Mouse (Mus musculus): ENCODE data around the gene Slc51a. TPM values are rescaled to one million over a fixed set of nuclear protein-coding genes. Genes with fewer than 3 reads are reported as not detected.

Gene Slc51a
- polyA plus RNA-seq, 1 experiment from 2014 or later, result 46.0 TPM

DNA sequence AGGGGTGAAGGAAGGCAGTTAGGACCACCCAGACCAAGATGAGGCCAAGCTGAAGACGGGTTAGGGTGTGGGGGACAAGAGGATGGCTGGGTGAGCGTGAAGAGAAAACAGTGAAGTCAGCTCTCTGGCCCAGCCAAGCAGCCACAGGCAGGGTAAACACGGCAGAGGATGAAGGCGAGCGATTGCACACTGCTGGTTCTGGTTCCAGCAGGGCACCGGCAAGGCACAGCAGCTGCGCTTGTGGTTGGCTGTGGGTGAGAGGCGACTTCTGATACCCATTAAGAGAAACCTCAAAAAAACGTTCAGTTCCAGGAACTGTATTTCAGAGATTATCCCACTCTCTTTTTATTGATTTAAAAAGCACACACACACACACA is 32.7 kb upstream of the Slc51a start:
- no peak for DNase-seq (ENCODE audit: low spot score)
- ATAC-seq (replicated peaks; ENCODE audit: low FRiP score, low TSS enrichment, low read depth), result no peak
- H3K36me3 ChIP-seq (ENCODE audit: control insufficient read depth, insufficient read depth, low read length), result no peaks in the 10 kb centered on the region
- no peaks in the 10 kb centered on the region for H3K27me3 ChIP-seq (replicated peaks; ENCODE audit: control insufficient read depth, insufficient read depth, low read length)
- H3K4me1 ChIP-seq (replicated peaks; ENCODE audit: control insufficient read depth, insufficient read depth, low read length), result peaks cover 15% of the 10 kb centered on the region
- H3K4me2 ChIP-seq (ENCODE audit: low read length), result no peak overlapping the region
- H3K9me3 ChIP-seq (ENCODE audit: control insufficient read depth, low read length), result no peaks in the 10 kb centered on the region
- H3K9ac ChIP-seq (ENCODE audit: low read length), result no peak overlapping the region
- 54% methylated on average over 9 of the region's 9 CpGs for WGBS
- no peak overlapping the region for H3K4me3 ChIP-seq (ENCODE audit: low read depth, low read length)
- no peak overlapping the region for H3K27ac ChIP-seq (ENCODE audit: low read depth)

DNA sequence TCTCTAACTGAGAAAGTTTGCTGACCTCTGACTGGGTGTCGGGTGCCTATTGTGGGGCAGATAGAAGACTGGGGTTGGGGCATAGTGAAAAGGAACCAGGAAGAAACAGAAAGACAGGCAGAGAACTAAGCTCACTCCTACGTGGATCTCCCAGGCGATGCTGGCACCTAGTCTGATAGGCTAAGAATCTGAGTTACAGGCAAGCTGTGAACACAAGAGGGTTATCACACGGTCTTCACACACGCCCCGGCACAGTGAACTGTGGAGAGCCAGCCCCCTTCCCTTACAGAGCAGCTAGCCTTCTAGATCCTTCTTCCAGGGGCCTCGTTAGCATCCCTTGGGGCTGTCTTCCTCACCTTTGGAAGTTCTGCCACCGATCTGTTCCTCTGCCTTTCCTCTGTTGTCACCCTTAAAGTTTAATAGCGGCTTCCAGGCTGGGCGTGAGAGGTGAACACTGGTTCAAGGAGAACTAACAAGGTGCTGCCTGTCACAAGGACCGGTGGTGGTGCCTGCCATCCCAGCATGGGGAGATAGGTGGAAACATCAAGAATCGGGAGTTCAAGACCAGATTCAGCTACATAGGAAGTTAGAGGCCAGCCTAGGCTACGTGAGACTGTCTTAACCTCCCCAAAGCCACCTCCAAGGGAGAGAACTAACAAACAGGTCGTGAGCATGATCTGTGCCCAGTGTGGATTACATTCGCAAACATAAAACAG is 32.1 kb upstream of the Slc51a start:
- H3K36me3 ChIP-seq (ENCODE audit: control insufficient read depth, insufficient read depth, low read length), result no peaks in the 10 kb centered on the region
- H3K4me1 ChIP-seq (replicated peaks; ENCODE audit: control insufficient read depth, insufficient read depth, low read length), result peaks cover 15% of the 10 kb centered on the region
- DNase-seq (ENCODE audit: low spot score) (no peak), ATAC-seq (replicated peaks; ENCODE audit: low FRiP score, low TSS enrichment, low read depth) (no peak)
- H3K4me2 ChIP-seq (ENCODE audit: low read length), result no peak overlapping the region
- no peak overlapping the region for H3K27ac ChIP-seq (ENCODE audit: low read depth)
- H3K4me3 ChIP-seq (ENCODE audit: low read depth, low read length), result no peak overlapping the region
- H3K27me3 ChIP-seq (replicated peaks; ENCODE audit: control insufficient read depth, insufficient read depth, low read length), result no peaks in the 10 kb centered on the region
- no peaks in the 10 kb centered on the region for H3K9me3 ChIP-seq (ENCODE audit: control insufficient read depth, low read length)
- 79% methylated on average over 15 of the region's 15 CpGs for WGBS
- H3K9ac ChIP-seq (ENCODE audit: low read length), result no peak overlapping the region

DNA sequence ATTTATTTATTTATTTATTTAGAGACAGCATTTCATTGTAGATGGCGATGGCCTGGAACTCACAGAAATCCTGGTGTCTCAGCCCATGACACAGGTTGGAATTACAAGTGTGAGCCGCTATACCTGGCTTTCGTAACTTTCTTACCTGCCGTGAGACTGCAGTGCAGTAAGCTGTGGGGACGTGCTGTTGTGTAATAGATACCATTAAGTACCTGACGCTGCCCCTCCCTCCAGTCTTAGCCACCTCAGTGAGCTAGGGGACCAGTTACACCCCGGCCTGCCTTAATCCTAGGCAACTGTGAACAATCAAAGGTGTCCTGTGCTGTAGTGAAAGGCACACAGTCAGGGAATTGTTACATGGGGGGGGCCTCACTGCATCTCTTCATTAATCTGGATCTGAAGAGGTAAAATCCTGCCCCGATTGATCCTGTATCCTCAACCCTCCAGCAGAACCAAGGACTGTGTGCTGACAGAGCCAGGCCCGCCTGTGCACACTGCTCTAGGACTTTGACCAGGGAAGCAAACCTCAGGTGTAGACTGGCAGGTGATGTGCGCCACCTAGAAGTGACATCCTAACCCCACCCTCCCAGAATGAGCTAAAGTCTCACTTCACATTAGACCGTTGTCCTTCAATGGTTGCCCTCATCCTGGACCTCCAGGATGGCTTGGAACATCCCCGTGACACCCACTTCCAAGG is 30.3 kb upstream of the Slc51a start:
- ATAC-seq (replicated peaks; ENCODE audit: low FRiP score, low TSS enrichment, low read depth) (no peak), DNase-seq (ENCODE audit: low spot score) (no peak)
- WGBS, result 83% methylated on average over 12 of the region's 12 CpGs
- no peak overlapping the region for H3K4me2 ChIP-seq (ENCODE audit: low read length)
- H3K27me3 ChIP-seq (replicated peaks; ENCODE audit: control insufficient read depth, insufficient read depth, low read length), result no peaks in the 10 kb centered on the region
- H3K9ac ChIP-seq (ENCODE audit: low read length), result no peak overlapping the region
- H3K36me3 ChIP-seq (ENCODE audit: control insufficient read depth, insufficient read depth, low read length), result no peaks in the 10 kb centered on the region
- H3K4me1 ChIP-seq (replicated peaks; ENCODE audit: control insufficient read depth, insufficient read depth, low read length), result 0 out of 2 replicates have a peak, but pooled peaks cover 8% of the 10 kb centered on the region
- no peak overlapping the region for H3K4me3 ChIP-seq (ENCODE audit: low read depth, low read length)
- H3K27ac ChIP-seq (ENCODE audit: low read depth), result no peak overlapping the region
- H3K9me3 ChIP-seq (ENCODE audit: control insufficient read depth, low read length), result no peaks in the 10 kb centered on the region

DNA sequence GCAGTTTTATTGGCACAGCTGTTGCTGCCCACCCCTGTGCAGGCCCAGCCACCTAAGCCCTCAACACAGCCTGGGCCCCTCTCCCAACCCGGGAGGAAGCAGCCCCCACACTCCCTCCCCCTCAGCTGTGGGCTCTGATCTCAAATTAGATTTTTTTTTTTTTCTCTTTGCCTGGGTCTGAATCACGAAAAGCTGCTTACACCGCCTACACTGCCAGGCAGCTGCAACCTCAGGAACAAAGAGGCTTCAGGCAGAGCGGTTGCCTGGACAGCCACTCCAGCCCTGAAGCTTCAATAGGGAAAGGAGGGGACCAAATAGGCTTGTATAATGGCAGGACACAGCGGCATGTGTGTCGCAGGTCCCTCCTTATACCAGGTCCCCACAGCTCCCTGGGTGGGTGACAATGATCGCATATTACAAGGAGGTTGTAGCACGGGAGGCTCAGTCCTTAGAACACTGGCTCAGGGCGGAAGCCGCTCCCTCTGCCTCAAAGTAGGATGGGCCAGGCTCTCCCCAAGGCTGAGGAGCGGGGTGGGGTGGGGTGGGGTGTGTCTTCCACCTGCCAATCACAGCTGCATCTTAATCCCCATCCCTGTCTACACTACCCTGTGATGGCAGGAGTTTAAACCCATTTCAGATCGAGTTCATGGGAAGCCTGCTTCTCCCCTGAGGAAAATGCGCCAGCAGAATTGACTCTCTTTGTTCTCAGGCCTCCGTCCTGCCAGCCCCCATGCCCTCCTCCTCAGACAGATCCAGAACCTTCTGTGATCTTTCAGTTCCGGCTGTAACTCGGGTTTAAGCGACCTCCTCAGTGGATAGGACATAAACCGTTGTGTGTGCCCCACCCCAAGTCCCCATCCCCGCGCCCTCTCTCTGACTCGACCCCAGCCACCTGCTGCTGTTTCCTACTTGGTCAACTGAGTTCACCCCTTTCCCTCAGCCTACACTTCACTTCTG is 28.6 kb upstream of the Slc51a start:
- Histone ChIP-seq H3K9me3 (ENCODE audit: control insufficient read depth, low read length) (no peaks in the 10 kb centered on the region), H3K27ac (ENCODE audit: low read depth) (peak overlapping the region; percentile 77), H3K4me1 (replicated peaks; ENCODE audit: control insufficient read depth, insufficient read depth, low read length) (0 out of 2 replicates have a peak, but pooled peaks cover 8% of the 10 kb centered on the region), H3K4me3 (ENCODE audit: low read depth, low read length) (no peak overlapping the region), H3K36me3 (ENCODE audit: control insufficient read depth, insufficient read depth, low read length) (no peaks in the 10 kb centered on the region), H3K27me3 (replicated peaks; ENCODE audit: control insufficient read depth, insufficient read depth, low read length) (no peaks in the 10 kb centered on the region), H3K9ac (ENCODE audit: low read length) (peak overlapping the region; percentile 47), H3K4me2 (ENCODE audit: low read length) (peak overlapping the region; percentile 41)
- WGBS, result 21% methylated on average over 21 of the region's 21 CpGs
- DNase-seq (ENCODE audit: low spot score) (peak; percentile 80), ATAC-seq (replicated peaks; ENCODE audit: low FRiP score, low TSS enrichment, low read depth) (peak; percentile 84)

DNA sequence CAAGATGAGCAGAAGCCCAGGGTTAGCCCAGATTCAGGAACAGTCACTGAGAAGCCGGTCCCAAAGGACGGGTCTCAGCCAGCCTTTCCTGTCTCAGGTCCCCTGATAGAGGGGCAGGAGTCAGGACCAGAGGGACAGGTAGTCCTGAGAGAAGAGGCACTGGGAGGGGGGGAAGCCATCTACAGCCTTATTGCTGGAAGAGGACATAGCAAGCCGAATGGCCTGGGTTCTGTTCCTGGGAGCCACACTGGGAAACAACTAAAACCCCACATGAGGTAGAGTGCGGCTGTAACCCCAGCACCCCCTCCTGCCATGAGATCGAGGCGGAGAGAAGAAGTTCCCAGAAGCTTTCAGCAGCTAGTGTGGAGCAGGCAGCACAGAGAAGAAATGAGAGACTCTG is 26.3 kb upstream of the Slc51a start:
- no peaks in the 10 kb centered on the region for H3K36me3 ChIP-seq (ENCODE audit: control insufficient read depth, insufficient read depth, low read length)
- H3K4me2 ChIP-seq (ENCODE audit: low read length), result no peak overlapping the region
- H3K9me3 ChIP-seq (ENCODE audit: control insufficient read depth, low read length), result no peaks in the 10 kb centered on the region
- DNase-seq (ENCODE audit: low spot score), result no peak
- 0 out of 2 replicates have a peak, but pooled peaks cover 8% of the 10 kb centered on the region for H3K4me1 ChIP-seq (replicated peaks; ENCODE audit: control insufficient read depth, insufficient read depth, low read length)
- H3K9ac ChIP-seq (ENCODE audit: low read length), result no peak overlapping the region
- no peak for ATAC-seq (replicated peaks; ENCODE audit: low FRiP score, low TSS enrichment, low read depth)
- no peaks in the 10 kb centered on the region for H3K27me3 ChIP-seq (replicated peaks; ENCODE audit: control insufficient read depth, insufficient read depth, low read length)
- no peak overlapping the region for H3K4me3 ChIP-seq (ENCODE audit: low read depth, low read length)
- no peak overlapping the region for H3K27ac ChIP-seq (ENCODE audit: low read depth)
- WGBS, result 96% methylated on average over 6 of the region's 6 CpGs

- Histone ChIP-seq H3K4me3 (ENCODE audit: low read depth, low read length) (no peak overlapping the region), H3K36me3 (ENCODE audit: control insufficient read depth, insufficient read depth, low read length) (no peaks in the 10 kb centered on the region), H3K27ac (ENCODE audit: low read depth) (no peak overlapping the region), H3K27me3 (replicated peaks; ENCODE audit: control insufficient read depth, insufficient read depth, low read length) (no peaks in the 10 kb centered on the region), H3K4me1 (replicated peaks; ENCODE audit: control insufficient read depth, insufficient read depth, low read length) (0 out of 2 replicates have a peak, but pooled peaks cover 8% of the 10 kb centered on the region), H3K9ac (ENCODE audit: low read length) (no peak overlapping the region), H3K9me3 (ENCODE audit: control insufficient read depth, low read length) (no peaks in the 10 kb centered on the region), H3K4me2 (ENCODE audit: low read length) (no peak overlapping the region)
- WGBS, result 93% methylated on average over 6 of the region's 6 CpGs
- ATAC-seq (replicated peaks; ENCODE audit: low FRiP score, low TSS enrichment, low read depth) (no peak), DNase-seq (ENCODE audit: low spot score) (no peak)
Measured at GRCm38 (mm10) chr16:32513401-32513800, 25.7 kb upstream of the Slc51a start.

GRCm38 (mm10) chr16:32512921-32513320 is 25.2 kb upstream of the Slc51a start:
- Histone ChIP-seq H3K36me3 (ENCODE audit: control insufficient read depth, insufficient read depth, low read length) (no peaks in the 10 kb centered on the region), H3K27me3 (replicated peaks; ENCODE audit: control insufficient read depth, insufficient read depth, low read length) (no peaks in the 10 kb centered on the region), H3K9me3 (ENCODE audit: control insufficient read depth, low read length) (no peaks in the 10 kb centered on the region), H3K4me3 (ENCODE audit: low read depth, low read length) (no peak overlapping the region), H3K9ac (ENCODE audit: low read length) (no peak overlapping the region), H3K4me1 (replicated peaks; ENCODE audit: control insufficient read depth, insufficient read depth, low read length) (0 out of 2 replicates have a peak, but pooled peaks cover 8% of the 10 kb centered on the region), H3K27ac (ENCODE audit: low read depth) (no peak overlapping the region), H3K4me2 (ENCODE audit: low read length) (no peak overlapping the region)
- 77% methylated on average over 3 of the region's 3 CpGs for WGBS
- no peak for ATAC-seq (replicated peaks; ENCODE audit: low FRiP score, low TSS enrichment, low read depth)
- no peak for DNase-seq (ENCODE audit: low spot score)

DNA sequence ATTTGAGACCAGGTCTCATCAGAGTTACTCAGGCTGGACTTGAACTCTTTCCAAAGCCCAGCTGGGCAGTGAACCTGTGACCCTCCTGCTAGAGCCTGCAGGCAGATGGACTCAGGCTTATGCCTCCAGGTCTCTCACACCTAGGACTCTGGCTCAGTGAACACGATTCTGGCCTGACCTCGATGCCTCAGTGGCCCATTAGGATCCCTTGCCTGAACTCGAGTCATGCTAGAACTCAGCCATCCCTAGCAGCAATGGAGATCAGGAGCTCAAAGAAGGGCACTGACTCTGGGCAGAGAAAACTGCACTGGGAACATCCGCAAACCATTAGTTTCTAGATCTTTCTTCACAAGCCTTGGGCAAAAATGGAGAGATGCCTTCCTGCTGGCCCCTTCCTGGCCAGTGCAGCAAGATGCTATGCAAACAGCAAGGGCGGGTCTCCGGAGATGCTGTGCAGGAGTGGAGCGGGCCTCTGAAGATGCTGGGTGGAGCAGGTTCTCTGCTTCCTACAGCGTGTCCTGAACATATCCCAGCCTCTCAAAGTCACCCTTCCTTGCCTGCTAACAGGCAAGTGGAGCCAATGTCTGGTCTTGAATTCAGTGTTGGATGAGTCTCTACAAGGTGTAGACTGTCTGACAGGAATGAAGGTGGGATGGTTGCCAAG is 24.3 kb upstream of the Slc51a start:
- H3K27ac ChIP-seq (ENCODE audit: low read depth), result no peak overlapping the region
- H3K4me2 ChIP-seq (ENCODE audit: low read length), result no peak overlapping the region
- H3K4me1 ChIP-seq (replicated peaks; ENCODE audit: control insufficient read depth, insufficient read depth, low read length), result 0 out of 2 replicates have a peak, but pooled peaks cover 8% of the 10 kb centered on the region
- H3K9ac ChIP-seq (ENCODE audit: low read length), result no peak overlapping the region
- no peaks in the 10 kb centered on the region for H3K9me3 ChIP-seq (ENCODE audit: control insufficient read depth, low read length)
- H3K4me3 ChIP-seq (ENCODE audit: low read depth, low read length), result no peak overlapping the region
- DNase-seq (ENCODE audit: low spot score), result no peak
- WGBS, result 86% methylated on average over 8 of the region's 8 CpGs
- no peaks in the 10 kb centered on the region for H3K27me3 ChIP-seq (replicated peaks; ENCODE audit: control insufficient read depth, insufficient read depth, low read length)
- no peaks in the 10 kb centered on the region for H3K36me3 ChIP-seq (ENCODE audit: control insufficient read depth, insufficient read depth, low read length)
- ATAC-seq (replicated peaks; ENCODE audit: low FRiP score, low TSS enrichment, low read depth), result no peak

All from intestine, embryonic 14.5 days (tissue).